Mouse (Mus musculus) urinary bladder, adult 2 months (tissue): ENCODE measurements around the gene Gm17651. TPM values are rescaled to one million over a fixed set of nuclear protein-coding genes. Genes with fewer than 3 reads are reported as not detected.

Experiments used
- DNase-seq: peaks from one replicate; pipeline ENCODE4 v3.0.0; 2022; ENCODE audit warnings: low spot score
- polyA plus RNA-seq: library from polyadenylated mRNA; depleted of rRNA; stranded (reverse); fragments of >200 nt; gene quantifications from 2 replicates; pipeline ENCODE4 v1.2.3, GENCODE M21; 2012; rRNA removed

Gene Gm17651
- not detected in 2 replicates for polyA plus RNA-seq

- DNase-seq: no peak
These were observed at the start of gene Gm17651 for GRCm38 (mm10) chr3:97674644-97675110. Gm17651 (minus strand) TSS chr3:97674694.

DNA sequence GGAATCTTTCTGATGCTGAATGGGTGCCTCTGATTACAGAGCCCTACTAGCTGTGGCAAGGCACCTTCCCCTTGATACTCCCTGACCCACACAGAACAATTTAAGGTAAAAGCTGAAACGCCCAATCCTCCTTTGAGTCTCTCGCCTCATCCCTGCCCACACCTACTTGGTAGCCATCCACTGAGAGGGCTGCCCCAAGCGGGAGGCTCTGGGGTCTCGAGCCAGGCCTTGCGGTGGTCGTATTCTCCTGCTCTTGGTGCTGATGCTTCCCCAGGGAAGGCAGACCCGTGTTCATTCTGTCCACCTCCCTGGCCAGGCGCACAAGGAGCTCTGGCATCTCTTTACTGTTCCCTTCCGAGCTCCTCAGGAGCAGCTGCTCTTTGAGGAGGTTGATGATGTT is 44.6 kb upstream of the Gm17651 start:
- no peak for DNase-seq

DNA sequence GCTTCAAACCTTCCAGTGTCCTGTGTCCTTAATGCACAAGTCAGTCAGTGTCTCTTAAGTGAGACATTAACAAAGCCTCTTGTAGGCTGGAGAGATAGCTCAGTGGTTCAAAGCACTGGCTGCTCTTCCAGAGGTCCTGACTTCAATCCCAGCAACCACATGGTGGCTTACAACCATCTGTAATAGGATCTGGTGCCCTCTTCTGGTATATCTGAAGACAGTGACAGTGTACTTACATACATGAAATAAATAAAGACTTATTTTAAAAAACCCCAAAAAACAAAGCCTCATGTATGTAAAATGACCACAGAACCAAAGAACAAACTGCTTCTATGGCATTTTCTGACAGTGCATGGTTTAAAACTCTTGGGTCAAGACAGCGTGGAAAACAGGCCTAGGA is 41.4 kb upstream of the Gm17651 start:
- DNase-seq: no peak

DNA sequence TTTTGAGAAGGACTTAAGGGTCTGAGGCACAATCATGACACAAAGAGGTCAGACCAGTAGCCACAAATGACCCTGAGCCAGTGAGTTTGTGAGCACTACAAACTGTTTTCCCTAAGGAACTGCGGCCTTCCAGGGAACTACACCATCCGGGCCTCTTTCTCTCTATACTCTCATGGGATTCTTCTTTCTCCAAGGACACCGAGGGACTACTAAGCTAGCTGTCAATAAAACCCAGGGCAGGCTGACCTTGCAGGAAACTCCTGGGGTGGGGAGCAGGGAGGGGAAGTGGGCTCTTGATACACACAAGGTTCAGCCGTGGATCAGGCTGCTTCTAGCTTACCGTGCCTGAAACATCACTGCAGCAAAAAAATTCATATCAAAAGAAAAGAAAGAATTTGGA is 36.4 kb upstream of the Gm17651 start:
- no peak for DNase-seq

- no peak for DNase-seq
These were observed 35.6 kb upstream of the Gm17651 start for GRCm38 (mm10) chr3:97710134-97710533.

DNA sequence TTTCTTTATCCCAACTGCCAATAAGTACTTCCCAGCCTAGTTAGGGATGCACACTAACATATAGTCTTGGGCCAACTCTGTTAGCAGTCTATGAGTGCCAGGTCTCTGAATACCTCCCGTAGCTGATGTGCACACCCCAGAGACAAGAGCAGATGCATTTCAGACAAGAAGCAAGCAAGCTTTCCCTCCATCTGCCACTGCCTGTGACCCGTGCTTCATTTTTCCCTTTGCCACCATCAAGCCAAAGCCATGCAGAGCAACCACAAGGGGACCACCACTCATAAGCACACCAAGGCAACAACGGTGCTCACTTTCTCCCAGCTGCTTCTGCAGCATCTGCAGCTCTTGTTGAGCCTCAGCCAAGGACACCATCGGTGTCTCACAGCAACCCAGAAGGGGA is 32.1 kb upstream of the Gm17651 start:
- no peak for DNase-seq

DNA sequence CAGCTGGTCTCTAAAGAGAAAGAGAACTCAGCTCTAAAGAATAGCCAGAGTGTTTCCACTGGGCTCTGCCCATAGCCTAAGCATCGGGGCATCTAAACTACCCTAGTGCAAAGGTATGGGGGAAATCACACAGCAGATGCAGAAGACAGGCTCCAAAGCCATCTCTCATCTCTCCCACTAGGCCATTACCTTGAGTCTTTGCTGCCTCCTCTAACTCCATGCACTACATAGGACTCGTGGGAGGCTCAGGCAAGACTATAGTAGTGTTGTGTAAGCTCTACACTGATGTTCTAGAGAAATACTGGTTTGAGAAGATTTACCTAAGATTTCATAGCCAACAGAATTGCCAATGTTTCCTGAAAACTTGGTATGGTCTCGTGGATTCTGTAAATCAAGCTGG is 31.0 kb upstream of the Gm17651 start:
- no peak for DNase-seq

DNA sequence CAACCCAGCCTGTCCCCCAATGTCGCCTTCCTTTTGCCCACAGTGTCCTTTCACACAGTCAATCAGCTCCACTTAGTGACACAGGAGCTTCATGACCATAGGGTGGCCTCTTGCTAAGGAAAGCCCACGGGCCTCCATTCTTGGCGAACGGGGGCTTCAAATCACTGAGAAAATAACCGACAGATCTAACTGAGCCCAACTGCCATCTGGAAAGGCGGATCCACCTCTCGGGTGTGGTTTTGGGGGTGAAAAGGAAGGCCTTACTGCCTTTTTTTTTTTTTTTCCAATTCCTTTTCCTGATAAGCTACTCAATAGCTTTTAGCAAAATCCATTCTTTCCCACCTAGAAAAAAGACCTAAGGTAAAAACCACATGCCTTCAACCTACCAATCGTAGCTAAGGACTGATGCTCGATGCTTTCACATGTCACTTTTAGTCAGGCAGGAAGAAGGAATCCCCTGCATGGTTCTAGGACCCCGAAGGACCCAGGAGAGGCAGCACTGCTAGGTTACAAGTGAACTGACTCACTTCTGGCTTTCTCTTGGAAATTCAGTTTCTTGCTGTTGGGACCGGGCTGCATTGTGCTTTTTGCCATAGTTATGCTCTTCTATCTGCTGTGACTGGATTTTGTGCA is 28.1 kb upstream of the Gm17651 start:
- DNase-seq: no peak

- DNase-seq: no peak
These were observed 26.7 kb upstream of the Gm17651 start for GRCm38 (mm10) chr3:97701198-97701597.

- DNase-seq: no peak
These were observed 24.6 kb upstream of the Gm17651 start for GRCm38 (mm10) chr3:97699061-97699460.

DNA sequence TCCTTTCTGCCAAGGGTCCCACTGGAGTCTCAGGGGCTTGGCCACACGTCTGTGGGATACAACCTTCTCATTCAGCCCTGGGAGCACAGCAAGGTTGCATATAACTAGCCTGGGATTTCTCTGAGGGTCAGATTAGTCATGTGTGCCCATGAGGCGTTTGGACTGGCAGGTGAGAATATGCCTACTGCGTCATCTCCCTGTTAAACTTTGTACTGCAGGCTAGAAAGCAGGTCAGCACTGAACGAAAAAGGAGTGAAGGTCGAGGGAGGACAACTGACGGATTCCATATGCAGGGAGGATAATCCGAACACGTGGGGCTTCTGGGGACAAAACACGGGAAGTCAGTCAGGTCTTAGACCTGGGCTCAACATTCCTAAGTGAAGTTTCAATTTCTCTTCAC is 22.8 kb upstream of the Gm17651 start:
- DNase-seq: no peak

GRCm38 (mm10) chr3:97696866-97697265 is 22.4 kb upstream of the Gm17651 start:
- no peak for DNase-seq

DNA sequence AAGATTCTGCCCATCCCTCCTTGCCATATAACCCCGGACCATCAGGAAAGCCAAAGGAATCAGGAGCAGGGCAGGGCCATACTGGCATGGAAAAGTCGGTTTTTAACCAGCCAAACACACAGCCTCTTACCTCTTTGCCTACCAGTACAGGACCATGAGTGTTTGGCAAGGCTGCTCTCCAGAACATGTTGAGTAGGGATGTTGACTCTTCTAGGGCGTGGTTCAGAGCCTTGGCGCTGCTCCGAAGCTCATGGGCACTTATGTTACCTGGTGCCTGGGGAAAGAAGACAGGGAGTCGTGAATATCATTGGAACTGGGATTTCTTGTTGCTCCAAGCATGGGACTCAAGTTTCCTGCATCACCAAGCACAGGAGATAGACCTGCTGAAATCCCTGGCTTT is 19.3 kb upstream of the Gm17651 start:
- DNase-seq: no peak

DNA sequence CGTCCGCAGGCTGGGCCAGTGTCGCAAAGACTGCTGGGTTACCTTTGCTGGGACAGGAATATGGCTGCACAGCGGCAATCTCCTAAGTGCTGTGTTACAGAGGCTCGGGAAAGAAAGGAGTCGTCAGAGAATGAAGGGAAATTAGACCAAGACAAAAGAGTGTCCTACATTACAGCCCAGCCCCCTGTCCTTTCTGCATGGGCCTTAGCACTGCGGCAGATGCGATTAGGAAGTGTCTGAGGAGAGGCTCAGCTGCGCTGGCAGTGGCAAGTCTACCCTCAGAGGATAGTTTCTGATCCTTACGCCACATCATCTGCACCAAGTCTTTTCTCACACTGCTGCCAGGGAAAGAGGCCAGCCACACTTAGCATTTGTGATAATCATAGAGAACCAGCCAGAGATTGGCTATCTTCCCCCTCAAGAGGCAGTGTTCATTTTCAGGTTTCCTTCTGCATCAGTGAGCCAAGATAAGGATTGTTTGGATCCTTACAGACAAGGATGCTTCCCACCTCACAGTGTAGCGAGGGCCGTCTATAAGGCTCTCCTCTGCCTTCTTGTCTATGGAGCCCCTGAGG is 17.0 kb upstream of the Gm17651 start:
- no peak for DNase-seq

GRCm38 (mm10) chr3:97690590-97690989 is 16.1 kb upstream of the Gm17651 start:
- DNase-seq: no peak

GRCm38 (mm10) chr3:97689289-97689688 is 14.8 kb upstream of the Gm17651 start:
- no peak for DNase-seq

DNA sequence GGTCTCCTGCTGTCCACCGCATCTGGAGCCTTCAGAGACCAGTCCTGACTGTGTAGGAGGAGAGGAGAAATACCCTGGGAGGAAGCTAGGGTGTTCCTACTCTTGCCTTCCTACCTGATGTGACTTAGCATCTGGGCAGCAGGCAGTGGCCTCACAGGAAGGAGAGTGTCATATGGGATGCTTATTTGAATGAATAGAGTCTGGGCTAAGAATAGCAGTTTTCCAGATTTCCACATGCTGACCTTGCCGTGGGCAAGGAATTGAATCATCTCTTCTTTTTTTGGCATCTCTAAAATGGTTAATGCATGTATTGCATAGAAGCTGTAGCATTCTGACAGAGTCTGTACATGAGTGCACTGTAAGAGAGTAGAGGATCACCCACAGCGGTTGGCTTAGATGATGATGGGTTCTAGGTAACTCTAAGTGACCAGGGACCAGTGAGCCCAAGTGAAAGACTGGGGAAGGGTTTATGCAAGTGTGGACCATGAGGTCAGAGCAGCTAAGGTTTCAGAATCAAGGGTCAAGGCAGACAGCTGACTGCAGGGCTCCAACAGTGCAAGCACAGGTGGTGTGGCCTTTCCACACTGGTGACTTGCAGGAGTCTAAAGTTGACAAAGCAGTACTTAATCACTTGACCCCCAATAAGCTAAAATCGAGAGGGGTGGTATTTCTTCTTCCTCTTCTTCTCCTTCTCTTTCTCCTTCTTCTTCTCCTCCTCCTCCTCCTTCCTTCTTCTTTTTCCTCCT is 12.1 kb upstream of the Gm17651 start:
- DNase-seq: no peak

DNA sequence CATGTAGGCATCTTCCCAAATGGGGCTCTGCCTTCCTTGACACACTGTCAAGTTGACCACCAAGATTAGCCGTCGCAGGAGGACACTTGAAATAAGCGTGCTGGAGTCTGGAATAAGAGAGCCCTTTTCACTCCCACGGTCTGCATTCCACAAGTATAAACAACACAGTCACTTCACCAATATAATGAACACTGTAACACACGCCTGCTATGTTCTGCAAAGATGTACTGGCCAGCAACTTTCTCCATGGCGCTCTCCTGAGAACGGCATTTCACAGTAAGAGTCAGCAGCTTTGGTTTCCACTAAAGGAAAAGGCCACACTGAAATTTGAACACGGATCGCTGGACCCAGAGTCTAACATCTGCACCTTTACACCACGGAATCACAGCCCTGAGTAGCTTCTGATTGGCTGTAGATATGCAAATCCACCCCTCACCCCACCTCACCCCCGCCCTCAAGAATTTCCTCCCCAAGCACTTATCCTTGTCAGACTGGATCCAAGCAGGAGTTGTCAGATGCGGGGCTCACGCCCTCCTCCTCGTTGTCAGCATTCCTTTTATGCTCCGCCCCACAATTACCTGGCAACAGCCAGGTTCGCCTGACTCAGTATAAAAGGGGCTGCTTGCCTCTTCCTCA is 9.2 kb upstream of the Gm17651 start:
- no peak for DNase-seq

DNA sequence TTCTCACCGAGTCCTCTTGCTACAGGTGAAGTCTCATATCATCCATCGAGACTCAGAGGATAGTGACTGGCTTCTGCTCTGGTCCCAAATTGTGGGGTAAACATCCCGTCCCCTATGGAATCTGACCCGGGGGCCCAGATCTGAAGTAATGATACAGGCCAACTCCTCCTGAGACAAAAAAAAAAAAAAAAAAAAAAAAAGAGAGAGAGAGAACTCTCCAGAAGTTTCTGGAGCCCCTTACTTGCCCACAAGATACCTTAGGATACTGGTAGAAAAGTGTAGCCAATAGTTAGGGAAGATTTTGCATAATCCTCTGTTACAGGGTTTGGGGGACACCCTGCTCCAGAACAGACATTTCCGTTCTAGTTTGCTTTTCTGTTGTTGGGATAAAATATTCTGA is 8.1 kb upstream of the Gm17651 start:
- no peak for DNase-seq

GRCm38 (mm10) chr3:97682159-97682502 is 7.6 kb upstream of the Gm17651 start:
- DNase-seq: no peak

GRCm38 (mm10) chr3:97681321-97682158 is 7.0 kb upstream of the Gm17651 start:
- DNase-seq: no peak
